Mouse (Mus musculus) hindbrain, embryonic 14.5 days (tissue): ENCODE results near the gene Slc35b2. TPM values are rescaled to one million over a fixed set of nuclear protein-coding genes. Genes with fewer than 3 reads are reported as not detected.

Source experiments
- ATAC-seq: fragments of 200-750 bp; cut with Nextera tagmentation; 2 replicates; pipeline ENCODE4 v1.8.0; 2017; ENCODE audit warnings: moderate number of reproducible peaks, mild to moderate bottlenecking, moderate TSS enrichment, moderate library complexity; ENCODE audit not compliant: low FRiP score
- DNase-seq: peaks from one replicate; pipeline ENCODE4 v3.0.0-alpha.2; 2015; ENCODE audit warnings: low spot score
- H3K27ac ChIP-seq: fragments of 300-500 bp; sonication (generic); 2 replicates; pipeline ENCODE4 v1.5.1; 2014; ENCODE audit warnings: mild to moderate bottlenecking, moderate library complexity
- H3K27me3 ChIP-seq: fragments of 300-500 bp; sonication (generic); 2 replicates; pipeline ENCODE4 v1.6.1; 2014; ENCODE audit warnings: mild to moderate bottlenecking, low read length, mixed read lengths; ENCODE audit not compliant: control insufficient read depth, insufficient read depth
- H3K36me3 ChIP-seq: fragments of 300-500 bp; sonication (generic); replicated peaks from 2 replicates; pipeline ENCODE4 v1.6.1; 2014; ENCODE audit not compliant: control insufficient read depth, insufficient read depth
- H3K4me1 ChIP-seq: fragments of 300-500 bp; sonication (generic); replicated peaks from 2 replicates; pipeline ENCODE4 v1.6.1; 2014; ENCODE audit warnings: antibody characterized with exemption, low read length, mixed read lengths; ENCODE audit not compliant: control insufficient read depth, insufficient read depth
- H3K4me2 ChIP-seq: fragments of 300-500 bp; sonication (generic); replicated peaks from 2 replicates; pipeline ENCODE4 v1.6.1; 2014; ENCODE audit warnings: mild to moderate bottlenecking, moderate library complexity
- H3K4me3 ChIP-seq: fragments of 300-500 bp; sonication (generic); replicated peaks from 2 replicates; pipeline ENCODE4 v1.5.1; 2014; ENCODE audit warnings: mild to moderate bottlenecking, low read length
- H3K9ac ChIP-seq: fragments of 300-500 bp; sonication (generic); 2 replicates; pipeline ENCODE4 v1.6.1; 2014
- H3K9me3 ChIP-seq: fragments of 300-500 bp; sonication (generic); 2 replicates; pipeline ENCODE4 v1.6.1; 2016; ENCODE audit warnings: low read length; ENCODE audit not compliant: control insufficient read depth
- WGBS: fragments of 180-500 bp; shearing (Covaris S2); extraction: QIAGEN DNeasy Blood & Tissue Kit; methylation state at CpG from one replicate; pipeline ENCODE4 v1.1.7; 2014; 5-methylcytosine and 5-hydroxymethylcytosine counted together
- polyA plus RNA-seq: library from polyadenylated mRNA; unstranded; fragments of >200 nt; fragmentation: Nextera tagmentation; extraction: Ambion mirVana; gene quantifications from 2 replicates; pipeline ENCODE4 v1.2.1, GENCODE M21; 2014

Gene Slc35b2
- polyA plus RNA-seq, 1 experiment from 2014 or later, result 83.1 TPM

DNA sequence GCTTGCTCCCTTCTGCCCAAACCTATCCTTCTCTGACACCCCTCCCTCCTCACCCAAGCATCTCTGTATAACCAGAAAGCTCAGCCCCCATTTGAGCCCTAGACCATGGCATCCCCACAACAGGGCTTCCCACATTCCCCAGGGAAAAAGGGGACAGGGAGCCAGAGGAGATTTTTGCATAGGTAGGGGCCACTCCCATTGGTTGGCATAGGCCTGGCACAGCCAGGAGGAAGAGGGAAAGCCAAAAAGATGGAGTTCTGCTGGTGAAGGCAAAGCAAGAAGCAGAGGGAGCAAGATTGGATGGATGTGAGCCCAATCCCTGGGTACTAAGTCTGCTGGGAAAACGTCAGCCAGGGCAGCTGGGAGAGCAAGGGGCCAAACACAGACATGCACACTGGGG is 20.6 kb upstream of the Slc35b2 start:
- Histone ChIP-seq H3K36me3 (peaks cover 31% of the 10 kb centered on the region), H3K4me2 (no peak overlapping the region), H3K27ac (no peak overlapping the region), H3K4me3 (no peak overlapping the region), H3K27me3 (peaks cover 41% of the 10 kb centered on the region), H3K4me1 (peaks cover 27% of the 10 kb centered on the region), H3K9ac (no peak overlapping the region), H3K9me3 (no peaks in the 10 kb centered on the region)
- WGBS, result 50% methylated on average over 1 of the region's 1 CpGs
- ATAC-seq (no peak), DNase-seq (no peak)

DNA sequence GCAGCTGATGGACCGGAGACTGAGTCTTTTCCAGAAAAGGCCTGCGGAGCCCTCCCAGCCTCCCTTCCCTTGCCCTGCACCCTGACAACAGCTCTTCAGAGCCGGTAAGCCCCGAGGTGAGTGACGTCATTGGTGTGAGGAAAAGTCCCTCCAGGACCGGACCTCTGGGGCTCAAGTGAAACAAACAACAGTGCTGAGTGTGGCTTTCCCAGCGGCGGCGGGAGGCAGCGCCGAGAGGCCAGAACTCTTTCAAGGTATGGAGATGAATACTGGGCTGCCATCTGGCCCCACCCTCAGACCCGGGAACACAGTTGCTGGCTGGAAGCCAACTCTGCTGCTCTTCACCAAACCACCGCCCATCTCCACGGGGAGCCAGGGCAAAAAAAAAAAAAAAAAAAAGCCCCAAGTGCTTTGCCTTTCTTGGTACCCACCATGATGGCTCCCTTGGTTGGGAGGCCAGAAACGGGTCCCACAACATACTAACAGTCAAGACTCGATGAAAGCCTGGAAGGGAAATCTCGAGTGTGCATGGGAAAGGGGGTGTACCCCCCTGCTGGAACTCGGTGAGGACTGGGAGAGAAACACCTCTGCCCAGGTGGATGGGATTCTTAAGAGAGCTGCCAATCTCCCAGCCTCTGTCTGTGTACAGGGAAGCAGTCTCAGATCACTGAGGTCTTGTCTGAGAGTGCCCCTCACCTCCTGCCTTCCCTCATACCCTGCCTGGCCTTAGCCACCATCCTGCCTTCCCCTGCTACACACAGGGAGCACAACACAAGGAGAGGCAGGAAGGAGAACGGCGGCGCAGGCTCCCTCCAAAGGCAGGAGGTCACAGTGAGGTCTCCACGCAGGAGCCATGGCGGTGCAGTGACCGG is 19.4 kb upstream of the Slc35b2 start:
- H3K27ac ChIP-seq, result no peak overlapping the region
- ATAC-seq, result no peak
- H3K4me1 ChIP-seq, result peaks cover 32% of the 10 kb centered on the region
- H3K4me3 ChIP-seq, result no peak overlapping the region
- H3K9me3 ChIP-seq, result no peaks in the 10 kb centered on the region
- H3K36me3 ChIP-seq, result peaks cover 31% of the 10 kb centered on the region
- peaks cover 36% of the 10 kb centered on the region for H3K27me3 ChIP-seq
- H3K9ac ChIP-seq, result no peak overlapping the region
- DNase-seq, result no peak
- 10% methylated on average over 24 of the region's 24 CpGs for WGBS
- H3K4me2 ChIP-seq, result peak overlapping the region; percentile 32

DNA sequence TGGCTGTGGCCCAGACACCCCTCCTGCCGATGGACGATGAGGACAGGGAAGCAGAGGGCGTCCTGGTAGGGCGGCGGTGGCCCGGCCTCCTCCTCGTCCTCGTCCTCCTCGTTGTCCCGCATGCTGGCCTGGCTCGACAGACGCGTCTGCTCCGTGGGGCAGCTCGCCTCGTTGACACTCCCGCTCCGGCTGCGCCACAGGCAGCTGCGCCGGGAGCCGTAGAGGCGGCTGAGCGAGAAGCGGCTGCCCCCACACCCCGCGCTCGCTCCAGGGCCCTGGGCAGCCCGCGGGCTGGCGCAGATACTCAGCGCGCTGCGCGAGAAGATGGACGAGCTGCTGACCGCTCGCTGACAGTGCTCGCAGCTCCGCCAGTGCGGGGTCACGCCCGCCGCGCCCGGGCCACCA is 18.8 kb upstream of the Slc35b2 start:
- DNase-seq (no peak), ATAC-seq (no peak)
- Histone ChIP-seq H3K4me1 (peaks cover 32% of the 10 kb centered on the region), H3K36me3 (peaks cover 31% of the 10 kb centered on the region), H3K4me2 (peak overlapping the region; percentile 32), H3K9ac (0 out of 2 replicates have a peak overlapping the region, but pooled peaks have one; percentile 24), H3K4me3 (peak overlapping the region; percentile 8; the same call in 1 of the 2 replicates), H3K27me3 (peaks cover 36% of the 10 kb centered on the region), H3K27ac (no peak overlapping the region), H3K9me3 (no peaks in the 10 kb centered on the region)
- 6% methylated on average over 42 of the region's 46 CpGs for WGBS

DNA sequence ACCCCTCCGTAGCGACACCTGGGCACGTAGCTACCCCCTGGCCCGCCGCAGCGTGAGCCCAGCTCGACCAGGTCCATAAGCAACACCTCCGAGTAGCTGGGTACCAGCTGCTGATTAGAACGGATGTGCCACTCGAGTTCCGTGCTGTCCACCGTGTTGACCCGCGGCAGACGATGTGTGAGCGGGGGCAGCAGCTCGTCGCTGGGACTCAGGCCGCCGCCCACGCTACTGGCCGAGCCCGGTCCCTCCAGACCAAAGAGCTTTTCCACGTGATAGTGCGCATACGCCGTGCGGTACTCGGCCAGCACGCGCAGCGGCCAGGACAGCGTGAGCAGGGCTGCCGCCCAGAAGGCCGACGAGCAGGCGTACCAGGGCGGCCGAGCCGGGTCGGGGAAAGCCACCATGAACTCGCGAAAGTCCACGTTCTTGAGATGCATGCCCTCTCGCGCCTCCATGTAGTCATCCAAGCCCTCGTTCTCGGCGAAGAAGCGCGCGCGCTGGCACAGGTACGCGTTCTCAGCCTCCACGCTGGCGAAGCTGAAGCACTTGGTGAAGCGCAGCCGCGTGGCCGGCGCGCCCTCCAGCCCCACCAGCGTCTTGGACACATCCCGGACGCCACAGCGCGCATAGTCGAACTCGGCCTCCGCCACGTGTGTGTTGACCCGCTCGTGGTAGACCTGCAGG is 18.3 kb upstream of the Slc35b2 start:
- peaks cover 35% of the 10 kb centered on the region for H3K4me1 ChIP-seq

DNA sequence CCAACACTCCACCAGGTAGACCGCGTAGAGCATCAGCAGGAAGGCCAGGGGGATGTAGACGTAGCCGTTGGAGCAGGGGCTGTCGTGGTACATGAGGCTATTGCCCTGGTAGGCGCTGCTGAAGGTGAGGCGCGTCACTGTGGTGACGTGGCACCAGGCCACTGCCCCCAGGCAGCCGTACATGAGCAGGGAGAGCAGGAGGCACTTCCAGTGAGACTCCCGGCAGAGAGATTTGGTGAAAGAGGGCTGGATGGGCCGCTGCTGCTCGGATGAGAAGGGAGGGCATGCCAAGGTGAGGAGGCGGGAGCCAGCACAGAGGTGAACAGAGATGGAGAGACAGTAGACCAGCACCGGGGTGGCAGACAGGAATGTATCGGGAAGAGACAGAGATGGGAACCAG is 16.7 kb upstream of the Slc35b2 start:
- Histone ChIP-seq H3K36me3 (peaks cover 31% of the 10 kb centered on the region), H3K4me3 (0 out of 2 replicates have a peak overlapping the region, but pooled peaks have one; percentile 2), H3K27me3 (peaks cover 35% of the 10 kb centered on the region), H3K27ac (no peak overlapping the region), H3K9ac (no peak overlapping the region), H3K9me3 (no peaks in the 10 kb centered on the region), H3K4me1 (peaks cover 39% of the 10 kb centered on the region), H3K4me2 (peak overlapping the region; percentile 11; the same call in 1 of the 2 replicates)
- ATAC-seq (no peak), DNase-seq (no peak)
- WGBS, result 76% methylated on average over 16 of the region's 16 CpGs

More for the DNA sequence above, 18.3 kb upstream of the Slc35b2 start:
- 8% methylated on average over 74 of the region's 74 CpGs for WGBS
- H3K27me3 ChIP-seq, result peaks cover 36% of the 10 kb centered on the region
- H3K27ac ChIP-seq, result no peak overlapping the region
- H3K4me2 ChIP-seq, result peak overlapping the region; percentile 32
- no peak overlapping the region; the same call in 1 of the 2 replicates for H3K9ac ChIP-seq
- ATAC-seq, result no peak
- no peak for DNase-seq
- H3K4me3 ChIP-seq, result peak overlapping the region; percentile 8
- H3K9me3 ChIP-seq, result no peaks in the 10 kb centered on the region
- peaks cover 31% of the 10 kb centered on the region for H3K36me3 ChIP-seq

DNA sequence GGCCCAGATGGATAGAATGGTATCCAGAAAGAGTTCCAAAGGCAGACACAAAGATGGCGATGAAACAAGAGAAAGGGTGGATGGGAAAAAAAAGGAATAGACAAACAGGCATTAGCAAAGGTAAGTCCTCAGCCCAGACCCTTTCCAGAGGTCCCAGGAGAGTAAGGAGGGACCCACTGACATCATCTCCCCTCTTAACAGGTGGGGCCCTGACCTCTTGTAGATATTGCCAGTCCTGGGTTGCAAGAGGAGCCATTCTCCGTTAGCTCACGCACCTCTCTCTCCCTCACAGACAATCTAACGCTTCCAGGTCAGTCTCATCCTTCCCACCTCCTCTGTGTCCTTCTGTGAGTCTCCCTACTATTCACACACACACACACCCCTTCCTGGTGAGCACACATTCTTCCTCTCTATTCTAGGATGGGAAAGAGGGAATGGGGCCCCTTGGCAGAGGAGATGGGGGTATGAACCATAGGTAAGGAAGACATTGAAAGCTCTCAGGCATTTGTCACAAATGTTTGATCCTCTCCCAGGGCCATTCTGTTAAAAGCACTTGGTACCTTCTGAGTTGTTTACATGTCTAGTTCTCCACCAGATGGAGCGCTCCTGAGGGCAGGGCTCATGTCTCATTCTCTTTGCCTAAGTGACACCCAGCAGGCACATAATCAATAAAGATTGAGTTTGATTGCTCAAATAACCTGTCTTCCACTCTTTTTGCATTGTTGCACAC is 16.0 kb upstream of the Slc35b2 start:
- peak overlapping the region; percentile 59 for H3K4me2 ChIP-seq
- peaks cover 39% of the 10 kb centered on the region for H3K4me1 ChIP-seq
- 80% methylated on average over 5 of the region's 5 CpGs for WGBS
- H3K27ac ChIP-seq, result no peak overlapping the region; the same call in 1 of the 2 replicates
- H3K36me3 ChIP-seq, result peaks cover 31% of the 10 kb centered on the region
- H3K27me3 ChIP-seq, result peaks cover 31% of the 10 kb centered on the region
- peak overlapping the region; percentile 90 for H3K4me3 ChIP-seq
- H3K9me3 ChIP-seq, result no peaks in the 10 kb centered on the region
- ATAC-seq, result no peak
- H3K9ac ChIP-seq, result peak overlapping the region; percentile 99; the same call in 1 of the 2 replicates
- DNase-seq, result no peak

DNA sequence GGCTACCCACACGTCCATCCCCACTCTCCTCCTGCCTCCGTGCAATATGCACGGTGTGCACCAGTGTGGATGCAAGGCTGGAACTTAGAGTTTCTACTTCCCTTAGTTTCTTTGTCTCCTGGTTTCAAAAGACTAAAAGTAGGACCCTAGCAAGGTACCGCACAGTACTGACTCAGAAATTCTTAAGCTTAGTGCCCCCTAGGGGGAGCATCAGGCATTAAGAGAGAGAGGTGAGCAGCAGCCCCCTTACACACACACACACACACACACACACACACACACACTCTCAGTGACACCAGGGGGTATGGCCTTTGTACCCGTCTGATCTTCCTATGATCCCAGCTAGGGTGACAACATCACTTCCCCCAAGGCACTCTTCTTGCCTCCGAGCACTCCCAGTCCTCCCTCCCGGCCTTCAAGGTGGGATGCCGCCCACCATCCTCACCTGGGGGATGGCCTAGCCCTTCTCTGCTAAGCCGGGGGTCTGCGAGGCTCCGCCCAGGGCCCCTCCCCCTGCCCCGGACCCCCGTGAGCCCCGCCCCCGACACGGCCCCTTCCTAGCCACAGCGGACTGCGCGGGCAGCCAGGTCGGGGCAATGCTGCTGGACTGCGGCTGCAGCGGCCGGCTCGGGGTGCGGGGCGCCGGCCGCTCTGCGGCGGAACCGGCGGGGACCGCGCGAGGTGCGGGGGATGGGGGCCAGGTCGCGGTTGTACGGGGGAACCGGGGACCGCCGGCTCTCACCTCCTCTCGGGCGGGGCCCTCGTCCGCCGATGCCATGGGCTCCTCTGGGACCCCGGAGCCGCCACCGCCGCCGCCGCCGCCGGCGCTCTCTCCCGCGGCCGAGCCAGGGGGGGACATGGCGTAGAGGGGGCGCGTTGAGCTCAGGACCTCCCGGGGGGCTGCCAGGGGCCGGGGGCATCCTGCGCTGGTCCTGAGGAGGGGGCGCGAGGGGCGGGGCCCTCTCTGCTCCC is 14.8 kb upstream of the Slc35b2 start:
- WGBS, result 3% methylated on average over 43 of the region's 68 CpGs
- peaks cover 31% of the 10 kb centered on the region for H3K36me3 ChIP-seq
- peak overlapping the region; percentile 99 for H3K9ac ChIP-seq
- H3K27ac ChIP-seq, result peak overlapping the region; percentile 95
- no peaks in the 10 kb centered on the region for H3K9me3 ChIP-seq
- H3K27me3 ChIP-seq, result peaks cover 31% of the 10 kb centered on the region
- peak overlapping the region; percentile 59 for H3K4me2 ChIP-seq
- peak overlapping the region; percentile 90 for H3K4me3 ChIP-seq
- ATAC-seq, result peak; percentile 67
- DNase-seq, result peak; percentile 67
- H3K4me1 ChIP-seq, result peaks cover 37% of the 10 kb centered on the region

DNA sequence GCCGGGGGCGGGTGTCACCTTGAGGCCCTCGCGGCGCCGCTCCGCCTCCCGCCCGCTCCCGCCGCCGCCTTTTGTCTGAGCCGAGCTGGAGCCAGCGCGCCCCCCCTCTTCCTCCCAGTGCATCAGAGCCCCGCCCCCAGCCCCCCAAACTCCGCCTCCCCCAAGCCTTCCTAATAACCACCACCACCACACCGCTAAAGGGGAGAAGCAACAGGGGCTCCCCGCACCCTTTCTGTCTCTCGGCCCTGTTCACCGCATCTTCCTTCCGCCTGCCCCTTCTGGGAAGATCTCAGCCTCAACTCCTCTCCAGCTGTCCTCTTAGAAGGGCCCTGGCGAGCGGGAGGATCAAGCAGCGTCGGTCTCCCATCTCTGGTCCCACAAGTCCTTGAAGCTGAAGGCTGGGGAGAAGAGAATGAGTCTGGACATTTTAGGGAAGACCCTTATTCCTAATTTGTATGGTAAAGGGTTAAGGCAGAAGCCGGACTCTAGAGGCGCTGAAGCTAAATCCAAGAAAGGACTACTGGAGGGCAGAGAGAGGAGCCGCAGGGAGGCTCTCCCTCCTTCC is 14.0 kb upstream of the Slc35b2 start, which contains the start of gene Tmem151b:
Tmem151b (minus strand) TSS at position 61 of the 565 bp plus-strand sequence.
- Histone ChIP-seq H3K36me3 (peaks cover 24% of the 10 kb centered on the region), H3K9me3 (no peaks in the 10 kb centered on the region), H3K27me3 (peaks cover 25% of the 10 kb centered on the region), H3K9ac (peak within 1 kb of the TSS; percentile 99), H3K27ac (peak within 1 kb of the TSS; percentile 95), H3K4me2 (peak within 1 kb of the TSS; percentile 59), H3K4me3 (peak within 1 kb of the TSS; percentile 90), H3K4me1 (peaks cover 29% of the 10 kb centered on the region)
- under 1% methylated on average over 12 of the region's 29 CpGs for WGBS
- DNase-seq (peak; percentile 70), ATAC-seq (peak; percentile 57)
